Mouse (Mus musculus): Measurements from ENCODE around the gene Elovl7.

Gene Elovl7

DNA sequence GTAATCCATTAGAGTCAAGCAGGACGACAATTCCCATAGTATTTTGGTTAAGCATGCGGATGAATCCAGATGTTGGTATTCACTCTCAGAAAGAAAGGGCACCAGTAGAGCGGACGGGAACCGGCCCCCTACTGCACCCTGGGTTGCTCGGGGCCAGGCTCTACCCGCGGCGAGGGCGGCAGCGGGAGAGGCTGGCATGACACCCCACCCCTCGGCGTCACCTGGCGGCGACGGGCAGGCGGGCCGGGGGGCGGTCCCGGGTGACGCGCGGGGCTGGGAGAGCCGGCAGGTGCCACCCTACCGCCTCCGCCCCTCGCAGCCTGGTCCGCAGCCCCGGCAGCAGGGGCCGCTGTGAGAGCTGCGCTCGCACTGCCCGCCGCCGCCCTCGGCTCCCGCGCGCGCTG, at the start of gene Elovl7:
TSS of gene Elovl7 (plus strand) at position 324 of the 404 bp plus-strand sequence.
- DNase-seq (ENCODE audit: low spot score in 2 of 2): peak; percentile 69 to 74

DNA sequence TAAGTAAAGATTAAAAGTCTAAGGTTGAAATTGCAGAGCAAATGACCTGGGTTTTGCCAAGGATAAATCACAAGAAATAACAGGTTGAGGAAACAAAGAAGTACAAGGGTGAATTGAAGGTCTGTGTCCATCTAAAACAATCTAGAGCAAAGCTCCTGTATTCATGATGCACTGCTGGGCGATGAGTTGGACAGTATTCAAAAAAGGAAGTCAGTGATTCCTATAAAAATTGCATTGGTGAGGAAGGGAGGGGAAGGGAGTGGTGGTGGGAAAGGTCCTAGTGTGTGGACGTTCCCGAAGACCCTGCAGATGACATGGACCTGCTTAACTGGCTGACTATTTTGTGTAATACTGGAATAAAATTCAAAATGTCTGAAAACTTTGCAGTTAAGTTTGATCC, 49.6 kb upstream of the Elovl7 start:
- no peak for DNase-seq (ENCODE audit: low spot score in 2 of 2)

DNA sequence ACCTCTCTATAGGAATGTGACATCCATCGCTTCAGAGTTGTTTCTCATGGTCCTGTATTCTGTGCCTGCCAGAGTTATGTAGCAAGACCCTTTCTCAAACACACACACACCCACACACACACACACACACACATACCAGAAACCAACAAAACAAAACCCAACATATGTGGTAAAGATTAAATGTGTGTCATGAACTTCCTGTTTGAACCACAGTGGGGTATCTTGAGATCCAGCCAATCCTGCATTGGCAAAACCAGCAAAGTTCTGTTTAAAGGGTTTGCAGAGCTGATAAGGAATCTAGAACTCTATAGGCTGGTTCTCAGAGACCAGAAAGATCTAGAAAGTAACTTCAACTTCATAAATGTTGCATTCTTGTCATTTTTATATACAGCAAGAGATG, 44.2 kb upstream of the Elovl7 start:
- DNase-seq (ENCODE audit: low spot score in 2 of 2): no peak

DNA sequence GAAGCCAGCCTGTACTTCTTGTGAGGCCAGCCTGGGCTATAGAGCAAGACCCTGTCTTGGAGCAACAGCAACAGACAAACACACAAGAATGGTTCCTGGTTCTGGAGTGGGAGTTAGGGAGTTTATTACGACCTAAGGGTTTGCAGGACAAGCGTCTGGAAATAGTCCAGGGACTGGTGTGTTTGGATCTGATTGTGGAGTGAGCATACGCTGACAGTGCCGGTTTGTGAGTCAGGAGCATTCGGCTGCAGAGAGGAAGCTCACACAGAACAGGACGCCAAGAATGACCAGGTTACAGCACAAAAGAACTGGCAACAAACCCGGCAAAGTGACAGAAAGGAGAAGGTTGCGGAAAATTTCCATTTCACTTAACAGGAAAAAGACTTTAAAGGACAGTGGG, 43.7 kb upstream of the Elovl7 start:
- no peak for DNase-seq (ENCODE audit: low spot score in 2 of 2)

DNA sequence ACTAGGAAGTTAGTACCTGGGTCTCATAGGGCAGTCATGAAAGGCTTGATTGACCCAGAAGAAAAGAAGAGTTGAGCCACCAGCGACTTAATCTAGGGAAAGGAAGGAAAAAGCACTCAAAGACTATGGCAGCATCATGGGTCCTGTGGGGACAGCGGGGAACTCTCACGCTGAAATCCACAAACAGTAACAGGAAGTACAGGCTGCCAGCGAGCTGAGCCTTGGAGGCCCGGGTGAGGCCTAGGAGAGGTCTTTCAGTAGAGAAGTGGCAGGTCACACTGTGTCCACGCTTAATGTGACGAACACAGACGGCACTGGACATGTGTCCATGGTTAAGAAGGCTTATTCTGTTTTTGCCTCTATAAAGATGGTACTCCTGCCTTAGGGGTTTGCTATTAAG, 34.6 kb upstream of the Elovl7 start:
- DNase-seq (ENCODE audit: low spot score in 2 of 2): no peak

DNA sequence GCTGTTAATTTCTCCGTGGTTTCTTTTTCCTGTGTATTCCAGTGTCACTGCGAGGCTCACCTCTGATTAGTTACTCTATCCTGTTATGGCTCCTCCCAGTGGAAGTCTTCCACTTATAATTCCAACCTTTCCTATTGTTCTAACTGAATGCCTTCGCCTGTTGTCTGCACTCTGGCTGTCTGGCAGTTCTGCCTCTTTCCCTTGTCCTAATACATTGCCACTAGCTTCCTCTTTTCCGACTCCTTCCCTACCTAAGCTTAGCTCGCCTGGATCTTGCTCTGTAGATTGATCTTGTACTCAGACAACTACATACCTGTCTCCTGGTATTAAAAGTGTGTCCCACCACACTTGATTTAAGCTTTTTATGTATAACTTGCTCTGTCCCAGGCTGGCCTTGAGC, 33.4 kb upstream of the Elovl7 start:
- DNase-seq (ENCODE audit: low spot score in 2 of 2): no peak

DNA sequence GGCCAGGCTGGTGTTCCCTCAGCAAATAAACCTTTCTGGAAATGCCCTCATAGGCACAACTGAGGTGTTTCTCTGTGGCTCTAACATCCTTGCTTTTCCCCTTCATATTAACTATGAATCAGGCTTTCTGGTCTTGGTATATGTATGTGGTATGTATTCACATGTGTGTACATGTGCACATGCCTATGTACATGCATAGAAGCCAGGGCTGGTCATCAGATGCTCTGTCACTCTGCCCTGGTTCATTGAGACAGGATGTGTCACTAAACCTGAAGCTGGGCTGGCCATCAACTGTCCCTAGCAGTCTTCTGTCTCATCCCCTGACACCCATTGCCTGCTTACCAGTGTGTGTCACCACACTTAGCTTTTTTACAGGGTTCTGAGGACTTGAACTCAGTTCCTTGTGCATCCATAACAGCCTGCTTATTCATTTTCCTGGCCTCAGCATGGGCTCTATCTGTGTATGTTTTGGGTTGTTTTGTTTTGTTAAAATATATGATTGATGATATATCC, 29.4 kb upstream of the Elovl7 start:
- no peak for DNase-seq (ENCODE audit: low spot score in 2 of 2)

DNA sequence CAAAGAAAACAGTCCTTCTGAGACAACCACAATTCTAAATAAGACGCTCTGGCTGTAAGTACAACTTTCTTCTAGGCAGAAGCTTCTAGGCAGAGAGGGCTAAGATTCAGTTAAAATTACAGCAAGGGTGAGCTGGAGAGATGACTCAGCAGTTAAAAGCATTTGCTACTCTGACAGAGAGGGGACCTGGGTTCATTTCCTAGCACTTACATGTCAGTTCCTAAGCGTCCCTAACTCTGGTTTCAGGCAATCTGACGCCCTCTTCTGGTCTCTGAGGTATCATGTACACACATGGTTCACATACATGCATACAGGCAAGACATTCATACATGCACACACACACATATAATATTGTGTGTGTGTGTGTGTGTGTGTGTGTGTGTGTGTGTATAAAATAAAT, 28.7 kb upstream of the Elovl7 start:
- DNase-seq (ENCODE audit: low spot score in 2 of 2): no peak

DNA sequence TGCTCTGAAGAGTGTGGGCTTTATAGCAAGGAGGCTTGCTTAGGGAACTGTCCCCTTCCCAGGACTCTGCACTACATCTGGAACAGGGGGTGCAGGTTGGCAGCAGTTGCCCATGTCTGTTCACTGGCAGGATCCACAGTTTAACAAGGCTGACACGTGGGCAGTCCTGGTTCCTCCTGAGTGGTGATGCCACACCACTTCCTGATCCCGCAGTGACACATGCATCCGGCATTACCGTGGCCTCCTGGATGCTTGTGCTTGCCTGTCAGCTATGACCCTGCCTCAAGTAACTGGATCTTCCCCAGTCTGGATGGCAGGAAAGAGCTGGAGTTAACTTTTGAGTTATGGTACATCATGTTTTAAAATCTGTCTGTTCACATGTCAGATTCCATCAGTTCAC, 26.2 kb upstream of the Elovl7 start:
- DNase-seq (ENCODE audit: low spot score in 2 of 2): no peak

DNA sequence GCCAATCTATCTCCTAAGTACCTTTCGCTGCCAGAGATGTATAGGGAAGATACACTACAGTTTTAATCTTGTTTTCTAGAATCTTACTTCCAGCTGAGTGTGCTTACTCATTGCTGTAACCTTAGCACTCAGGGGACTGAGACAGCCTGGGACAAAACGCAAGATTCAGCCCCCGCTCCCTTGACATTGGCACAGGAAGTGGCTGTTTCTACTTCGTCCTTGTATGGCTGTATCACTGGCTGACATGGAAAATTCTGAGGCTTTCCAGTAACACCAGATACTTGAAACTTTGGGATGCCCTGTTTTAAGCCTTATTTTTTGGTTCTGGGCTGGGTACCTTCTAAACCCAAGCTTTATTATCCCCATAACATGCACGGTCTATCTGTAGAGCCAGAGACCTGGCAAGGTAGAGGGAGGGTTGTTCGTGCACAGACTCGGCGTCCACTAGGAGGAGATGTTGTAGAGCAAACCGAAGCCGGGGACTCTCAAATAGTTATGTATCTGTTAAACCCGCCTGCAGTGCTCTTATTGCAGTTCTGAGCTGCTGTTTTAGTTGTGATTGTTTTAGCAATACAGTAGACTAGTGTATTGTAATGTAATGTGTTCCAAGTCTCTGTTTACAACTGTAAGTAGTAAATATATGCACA, 23.0 kb upstream of the Elovl7 start:
- DNase-seq (ENCODE audit: low spot score in 2 of 2): peak; percentile 67 to 72

DNA sequence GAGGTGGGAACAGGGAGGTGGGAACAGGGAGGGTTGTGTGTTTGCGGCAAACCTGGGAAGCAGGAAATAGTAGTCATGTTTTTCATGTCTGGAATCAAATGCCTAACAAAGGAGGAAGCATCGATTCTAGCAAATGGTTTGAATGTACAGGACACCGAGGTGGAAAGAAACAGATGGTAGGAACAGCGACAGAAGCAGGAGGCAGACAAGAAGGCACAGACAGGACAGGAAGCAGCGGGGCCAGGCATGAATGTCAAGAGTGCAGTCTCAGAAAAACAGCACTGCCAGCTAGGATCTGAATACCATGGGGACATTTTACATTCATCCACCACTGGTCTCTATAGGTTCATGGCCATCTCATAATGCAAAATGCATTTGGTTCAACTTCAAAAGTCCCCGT, 18.7 kb upstream of the Elovl7 start:
- DNase-seq (ENCODE audit: low spot score in 2 of 2): no peak

DNA sequence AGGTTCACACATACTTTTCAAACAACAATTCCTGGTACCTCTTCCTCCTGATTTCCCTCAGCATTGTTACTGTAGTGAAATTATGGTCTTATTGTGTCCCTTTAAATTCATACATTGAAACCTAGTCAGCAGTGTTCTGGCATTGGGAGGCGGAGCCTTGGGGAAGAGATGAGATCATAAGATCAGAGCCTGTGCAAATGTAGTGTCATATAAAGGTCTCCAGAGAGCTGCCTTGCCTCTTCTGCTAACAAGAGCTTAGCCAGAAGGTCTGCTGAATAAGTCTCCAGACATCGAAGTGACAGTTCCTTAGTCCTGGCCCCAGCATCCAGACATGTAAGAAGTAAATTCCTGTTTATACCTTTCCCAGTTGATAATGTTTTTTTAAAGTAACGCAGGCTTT, 9.3 kb upstream of the Elovl7 start:
- no peak for DNase-seq (ENCODE audit: low spot score in 2 of 2)

DNA sequence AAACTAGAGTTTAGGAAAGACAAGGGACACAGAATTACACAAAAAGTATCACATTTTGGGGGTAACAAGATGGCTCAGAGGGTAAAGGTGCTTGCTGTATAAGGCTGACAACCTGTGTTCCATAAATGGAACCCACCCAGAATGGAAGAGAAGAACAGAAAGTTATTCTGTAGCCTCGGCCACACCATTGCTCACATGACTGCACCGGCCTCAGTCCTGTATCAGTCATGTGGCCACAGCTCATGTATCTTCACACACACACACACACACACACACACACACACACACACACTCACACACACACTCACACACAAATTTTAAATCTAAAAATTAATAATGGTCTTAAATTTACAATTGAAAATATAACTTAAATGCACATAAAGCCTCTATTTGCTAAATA, 6.8 kb upstream of the Elovl7 start:
- DNase-seq (ENCODE audit: low spot score in 2 of 2): no peak

DNA sequence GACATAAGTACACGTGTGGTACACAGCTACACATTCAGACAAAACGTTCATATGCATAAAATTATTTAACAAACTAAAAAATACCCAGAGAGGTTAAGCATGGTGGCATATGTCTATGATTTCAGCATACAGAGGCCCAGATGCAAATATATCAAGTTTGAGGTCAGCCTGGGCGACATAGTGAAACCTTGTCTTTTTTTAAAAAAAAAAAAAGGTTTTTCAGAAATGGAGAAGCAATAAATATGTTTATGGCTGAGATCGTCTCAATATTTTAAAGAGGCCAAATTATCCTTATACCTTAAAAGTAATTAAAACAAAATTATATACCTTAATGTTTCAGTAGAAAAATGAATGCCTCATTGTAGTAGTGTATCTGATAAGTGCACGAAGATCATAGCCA, 6.1 kb upstream of the Elovl7 start:
- DNase-seq (ENCODE audit: low spot score in 2 of 2): no peak

DNA sequence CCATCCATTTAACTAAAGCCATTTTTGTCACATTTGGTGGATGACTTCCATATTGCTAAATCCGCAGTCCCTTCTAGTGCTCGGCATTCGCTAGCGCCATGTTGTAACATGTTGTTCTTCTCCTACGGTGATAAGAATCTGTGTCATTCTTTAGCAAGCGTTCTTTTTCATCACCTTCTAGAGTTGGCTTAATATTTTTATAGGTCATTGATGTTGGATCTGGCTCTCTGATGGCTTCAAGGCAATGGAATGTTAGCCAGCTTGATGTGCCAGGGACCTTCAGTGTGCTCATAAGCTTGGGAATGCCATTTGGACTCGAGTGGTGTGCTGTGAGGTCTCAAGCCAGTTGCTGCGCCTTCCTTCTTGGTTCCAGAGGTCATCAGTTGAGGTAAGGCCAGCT, 3.2 kb upstream of the Elovl7 start:
- no peak for DNase-seq (ENCODE audit: low spot score in 2 of 2)

DNA sequence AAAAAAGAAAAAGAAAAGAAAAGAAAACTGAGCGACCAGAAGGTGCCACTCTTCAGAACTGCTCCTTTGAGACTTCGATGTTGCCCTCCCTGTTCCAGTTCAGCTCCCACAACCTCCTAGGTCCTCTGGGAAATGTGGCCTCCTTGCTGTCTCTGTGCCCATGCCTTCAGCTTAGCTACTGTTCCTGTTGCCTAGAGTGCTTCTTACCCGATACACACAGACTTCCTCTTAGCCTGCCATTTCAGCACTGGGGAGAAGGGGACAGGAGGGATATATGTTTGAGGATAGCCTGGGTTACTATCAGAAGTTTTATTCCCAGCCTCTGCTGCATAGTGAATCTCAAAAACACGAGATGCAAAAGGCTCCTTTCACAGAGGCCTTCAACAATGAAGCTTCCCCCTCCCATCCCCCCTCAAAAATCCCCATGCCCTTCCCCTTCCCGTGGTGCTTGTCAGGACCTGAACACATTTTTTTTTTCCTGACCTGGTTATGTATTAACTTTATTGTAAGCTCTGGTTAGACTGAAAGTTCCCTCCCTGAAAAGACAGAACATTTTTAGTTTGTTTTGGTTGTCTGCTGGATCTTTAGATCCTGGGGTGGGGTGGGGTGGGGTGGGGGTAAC, 1.7 kb upstream of the Elovl7 start:
- DNase-seq (ENCODE audit: low spot score in 2 of 2): no peak

DNA sequence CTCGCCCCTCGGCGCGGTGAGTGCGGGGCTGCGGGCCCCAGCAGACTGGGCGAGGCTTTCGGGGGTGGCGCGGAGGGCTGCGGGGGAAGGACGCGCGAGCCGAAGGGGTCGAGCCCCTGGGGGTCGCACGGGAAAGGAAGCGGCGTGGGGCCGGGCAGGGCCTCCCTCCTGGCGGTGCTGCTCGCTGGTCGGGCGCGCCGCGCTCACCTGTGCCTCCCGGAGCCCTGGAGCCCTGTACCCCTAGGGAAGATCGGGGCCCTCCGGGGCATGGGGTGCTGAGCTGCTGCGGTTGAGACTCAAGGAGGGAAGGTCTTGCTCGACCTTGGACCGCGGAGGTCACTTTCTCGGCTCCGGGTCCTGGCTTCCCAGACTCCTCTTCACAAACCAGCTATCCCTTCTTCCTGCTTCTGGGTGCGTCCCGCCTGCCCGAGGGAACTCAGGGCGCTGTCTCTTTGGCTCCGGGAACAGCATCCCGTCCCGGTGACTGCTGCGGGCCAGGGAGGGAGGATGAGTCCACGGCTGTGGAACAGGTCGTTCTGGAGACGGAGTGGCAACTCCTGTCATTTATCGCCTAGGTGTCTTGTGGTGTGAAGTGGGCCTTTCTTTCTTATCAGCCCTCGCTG, 392 bp downstream of the Elovl7 start:
- DNase-seq (ENCODE audit: low spot score in 2 of 2): peak; percentile 17 to 29

DNA sequence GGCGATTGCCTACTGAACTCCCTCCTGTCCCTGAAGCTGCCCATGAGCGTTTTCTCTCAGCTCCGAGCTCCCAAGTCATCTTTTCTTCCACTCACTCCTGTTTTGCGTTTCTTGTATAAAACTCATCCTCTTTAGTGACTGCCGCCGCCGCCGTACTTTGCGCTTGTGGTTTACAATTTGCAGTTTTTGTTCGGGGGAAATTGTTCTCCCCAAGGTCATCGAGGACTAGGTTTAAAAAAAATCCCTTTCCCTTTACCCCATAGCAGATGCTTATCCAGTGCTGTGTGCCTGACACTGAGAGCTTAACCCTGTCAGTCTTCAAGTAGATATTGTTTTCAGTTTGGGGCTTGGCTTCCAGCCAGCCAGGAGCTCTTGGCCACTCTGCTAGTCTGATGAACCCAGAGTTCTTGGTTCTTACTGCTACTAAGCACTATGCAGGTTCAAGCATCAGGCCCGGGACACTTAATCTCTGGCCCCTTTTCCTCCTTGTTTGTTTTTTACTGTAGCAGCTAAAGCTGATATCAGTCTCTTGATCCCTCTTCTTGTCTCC, 1.1 kb downstream of the Elovl7 start:
- DNase-seq (ENCODE audit: low spot score in 2 of 2): no peak

DNA sequence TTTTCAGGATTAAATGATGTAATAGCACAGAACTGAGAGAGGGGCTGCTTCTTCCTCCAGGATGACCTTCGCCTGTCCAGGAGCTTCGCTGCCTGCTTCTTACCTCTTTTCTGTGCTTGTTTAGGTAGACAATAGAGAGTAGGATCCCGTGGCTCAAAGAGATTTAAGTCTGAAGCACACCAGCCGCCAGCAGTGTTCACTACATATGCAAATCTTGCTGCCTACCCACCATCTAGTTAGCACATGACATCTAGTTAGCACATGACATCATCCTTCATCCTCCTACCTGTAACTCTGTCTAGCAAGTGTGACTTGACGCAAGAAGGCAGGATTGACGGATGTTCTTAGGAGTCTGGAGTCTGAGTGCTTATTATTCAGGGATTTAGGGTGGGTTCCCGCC, 5.6 kb downstream of the Elovl7 start:
- DNase-seq (ENCODE audit: low spot score in 2 of 2): no peak

DNA sequence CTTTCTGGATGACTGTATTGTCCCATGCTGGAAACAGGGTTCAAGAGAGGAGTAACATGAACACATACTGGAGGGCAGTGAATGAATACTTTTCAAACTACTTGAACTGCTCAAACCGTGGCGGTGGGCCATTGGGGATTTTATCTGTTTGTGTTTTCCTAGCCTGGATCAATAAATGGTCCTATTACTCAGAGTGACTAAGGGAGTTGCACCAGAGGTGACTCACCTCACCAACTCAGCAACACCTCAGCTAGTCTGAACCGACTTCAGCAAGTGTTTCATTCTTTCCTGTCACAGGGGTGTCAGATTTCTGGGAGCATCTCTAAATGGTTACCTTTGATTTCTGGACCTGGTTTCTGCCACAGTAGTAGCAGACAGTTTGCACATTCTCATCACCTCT, 15.0 kb downstream of the Elovl7 start:
- no peak for DNase-seq (ENCODE audit: low spot score in 2 of 2)

DNA sequence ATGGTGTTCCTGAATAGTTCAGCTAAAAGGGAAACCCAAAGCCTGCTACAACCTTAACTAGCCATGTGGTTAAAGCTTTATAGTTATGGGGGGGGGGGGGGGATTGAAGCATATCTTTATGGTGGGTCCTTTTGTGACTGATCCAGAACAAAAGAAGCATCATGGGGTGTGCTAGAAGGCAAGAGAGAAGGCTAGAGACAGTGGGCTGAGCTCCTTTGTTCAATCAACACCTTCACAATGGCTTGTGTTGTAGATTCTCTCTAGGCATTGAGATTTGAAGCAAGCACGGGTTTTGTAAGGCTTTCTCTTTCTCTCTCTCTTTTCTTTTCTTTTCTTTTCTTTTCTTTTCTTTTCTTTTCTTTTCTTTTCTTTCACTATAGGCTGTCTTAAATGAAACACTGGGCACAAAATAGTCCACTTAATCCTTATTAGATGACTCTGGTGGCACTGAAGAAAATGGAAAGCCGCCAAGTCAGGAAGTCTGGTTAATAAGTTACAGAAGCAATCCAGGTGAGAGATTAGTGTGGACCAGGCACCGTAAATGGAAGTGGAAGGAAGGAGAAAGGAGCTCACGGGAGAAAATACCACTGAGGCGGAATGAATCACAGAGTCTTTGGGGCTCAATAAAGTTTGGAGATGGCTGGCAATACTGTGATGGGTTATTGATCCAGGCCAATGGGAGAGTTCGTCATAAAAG, 15.6 kb downstream of the Elovl7 start:
- no peak for DNase-seq (ENCODE audit: low spot score in 2 of 2)

DNA sequence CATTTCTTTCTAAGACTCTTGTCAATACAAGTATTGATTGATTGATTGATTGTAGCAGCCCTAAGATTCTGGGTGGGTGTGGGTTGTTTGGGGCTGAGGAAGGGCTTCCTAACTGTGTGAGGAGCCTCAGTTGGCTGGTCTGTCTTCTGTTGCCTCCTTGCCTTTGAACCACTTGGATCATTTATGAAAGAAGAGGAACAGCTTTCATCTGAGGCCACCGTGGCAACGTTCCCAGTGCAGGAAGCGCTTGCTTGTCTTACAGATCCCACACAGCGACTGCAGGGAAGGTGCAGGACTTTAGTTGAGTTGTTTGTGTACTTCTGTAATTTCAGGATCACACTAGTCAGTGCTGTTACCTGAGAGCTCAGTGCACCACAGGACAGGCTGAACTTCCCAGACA, 25.8 kb downstream of the Elovl7 start:
- DNase-seq (ENCODE audit: low spot score in 2 of 2): peak in 1 of 2 experiments; percentile 13

All from right cerebral cortex, adult 2 months (tissue).